Mouse (Mus musculus): ENCODE results near the gene Gm28308.

The Gm28308 gene

GRCm38 (mm10) chr6:52170166-52170897, 42.8 kb downstream of the Gm28308 start:
- in situ Hi-C loops (cut with MboI; ENCODE audit: low pct_unique_long_range_greater_than_20kb in 1 of 2, low sequenced_read_pairs in 2 of 2, unreplicated experiment in 1 of 2): no loop called here

- in situ Hi-C loops (cut with MboI; ENCODE audit: low pct_unique_long_range_greater_than_20kb in 1 of 2, low sequenced_read_pairs in 2 of 2, unreplicated experiment in 1 of 2): loop anchor here in 1 of 2 experiments (5.0 kb wide), 1 partner anchor 78 kb away; the partner anchor contains the start of gene Hoxa11
Observed at GRCm38 (mm10) chr6:52169499-52170165, 43.5 kb downstream of the Gm28308 start.

GRCm38 (mm10) chr6:52168191-52169055, 44.7 kb downstream of the Gm28308 start:
- in situ Hi-C loops (cut with MboI; ENCODE audit: low pct_unique_long_range_greater_than_20kb in 1 of 2, low sequenced_read_pairs in 2 of 2, unreplicated experiment in 1 of 2): loop anchor here in 1 of 2 experiments (5.0 kb wide), 1 partner anchor 79 kb away; the partner anchor contains the start of gene Hoxa11

GRCm38 (mm10) chr6:52167736-52168161, 45.4 kb downstream of the Gm28308 start:
- in situ Hi-C loops (cut with MboI; ENCODE audit: low pct_unique_long_range_greater_than_20kb in 1 of 2, low sequenced_read_pairs in 2 of 2, unreplicated experiment in 1 of 2): loop anchor here in 1 of 2 experiments (5.0 kb wide), 1 partner anchor 80 kb away; the partner anchor contains the start of gene Hoxa11

GRCm38 (mm10) chr6:52167176-52167575, 46.0 kb downstream of the Gm28308 start:
- in situ Hi-C loops (cut with MboI; ENCODE audit: low pct_unique_long_range_greater_than_20kb in 1 of 2, low sequenced_read_pairs in 2 of 2, unreplicated experiment in 1 of 2): loop anchor here in 1 of 2 experiments (5.0 kb wide), 1 partner anchor 80 kb away; the partner anchor contains the start of gene Hoxa11

GRCm38 (mm10) chr6:52166431-52167077, 46.6 kb downstream of the Gm28308 start:
- in situ Hi-C loops (cut with MboI; ENCODE audit: low pct_unique_long_range_greater_than_20kb in 1 of 2, low sequenced_read_pairs in 2 of 2, unreplicated experiment in 1 of 2): loop anchor here in 1 of 2 experiments (5.0 kb wide), 1 partner anchor 81 kb away; the partner anchor contains the start of gene Hoxa11

GRCm38 (mm10) chr6:52165441-52166370, 47.4 kb downstream of the Gm28308 start:
- in situ Hi-C loops (cut with MboI; ENCODE audit: low pct_unique_long_range_greater_than_20kb in 1 of 2, low sequenced_read_pairs in 2 of 2, unreplicated experiment in 1 of 2): loop anchor here in 1 of 2 experiments (5.0 kb wide), 1 partner anchor 82 kb away; the partner anchor contains the start of gene Hoxa11

- in situ Hi-C loops (cut with MboI; ENCODE audit: low pct_unique_long_range_greater_than_20kb in 1 of 2, low sequenced_read_pairs in 2 of 2, unreplicated experiment in 1 of 2): loop anchor here in 1 of 2 experiments (5.0 kb wide), 1 partner anchor 82 kb away; the partner anchor contains the start of gene Hoxa11
Observed at GRCm38 (mm10) chr6:52164626-52165440, 48.3 kb downstream of the Gm28308 start, which contains the start of gene Hoxa2. TSS of gene Hoxa2 (minus strand) at chr6:52164831.

- in situ Hi-C loops (cut with MboI; ENCODE audit: low pct_unique_long_range_greater_than_20kb in 1 of 2, low sequenced_read_pairs in 2 of 2, unreplicated experiment in 1 of 2): no loop called here
Observed at GRCm38 (mm10) chr6:52164051-52164625, 49.0 kb downstream of the Gm28308 start.

- in situ Hi-C loops (cut with MboI; ENCODE audit: low pct_unique_long_range_greater_than_20kb in 1 of 2, low sequenced_read_pairs in 2 of 2, unreplicated experiment in 1 of 2): no loop called here
Observed at GRCm38 (mm10) chr6:52163366-52164031, 49.6 kb downstream of the Gm28308 start.

- in situ Hi-C loops (cut with MboI; ENCODE audit: low pct_unique_long_range_greater_than_20kb in 1 of 2, low sequenced_read_pairs in 2 of 2, unreplicated experiment in 1 of 2): no loop called here
Observed at GRCm38 (mm10) chr6:52162611-52163365, 50.4 kb downstream of the Gm28308 start.

- in situ Hi-C loops (cut with MboI; ENCODE audit: low pct_unique_long_range_greater_than_20kb in 1 of 2, low sequenced_read_pairs in 2 of 2, unreplicated experiment in 1 of 2): no loop called here
Observed at GRCm38 (mm10) chr6:52162093-52162380, 51.1 kb downstream of the Gm28308 start.

- in situ Hi-C loops (cut with MboI; ENCODE audit: low pct_unique_long_range_greater_than_20kb in 1 of 2, low sequenced_read_pairs in 2 of 2, unreplicated experiment in 1 of 2): no loop called here
Observed at GRCm38 (mm10) chr6:52161336-52162092, 51.6 kb downstream of the Gm28308 start.

All from mouse embryonic stem cell (cell line).